Mouse (Mus musculus) testis, postnatal 10 days (tissue): ENCODE measurements at regions not wholly inside any gene's neighbourhood (a gene's known extent, or its start where the extent isn't known, plus 50 kb on each side); places are given as distances from the start of the nearest gene placed in this dataset.

Experiments
- DNase-seq: peaks from one replicate; pipeline ENCODE4 v3.0.0; 2021; ENCODE audit warnings: low spot score

DNA sequence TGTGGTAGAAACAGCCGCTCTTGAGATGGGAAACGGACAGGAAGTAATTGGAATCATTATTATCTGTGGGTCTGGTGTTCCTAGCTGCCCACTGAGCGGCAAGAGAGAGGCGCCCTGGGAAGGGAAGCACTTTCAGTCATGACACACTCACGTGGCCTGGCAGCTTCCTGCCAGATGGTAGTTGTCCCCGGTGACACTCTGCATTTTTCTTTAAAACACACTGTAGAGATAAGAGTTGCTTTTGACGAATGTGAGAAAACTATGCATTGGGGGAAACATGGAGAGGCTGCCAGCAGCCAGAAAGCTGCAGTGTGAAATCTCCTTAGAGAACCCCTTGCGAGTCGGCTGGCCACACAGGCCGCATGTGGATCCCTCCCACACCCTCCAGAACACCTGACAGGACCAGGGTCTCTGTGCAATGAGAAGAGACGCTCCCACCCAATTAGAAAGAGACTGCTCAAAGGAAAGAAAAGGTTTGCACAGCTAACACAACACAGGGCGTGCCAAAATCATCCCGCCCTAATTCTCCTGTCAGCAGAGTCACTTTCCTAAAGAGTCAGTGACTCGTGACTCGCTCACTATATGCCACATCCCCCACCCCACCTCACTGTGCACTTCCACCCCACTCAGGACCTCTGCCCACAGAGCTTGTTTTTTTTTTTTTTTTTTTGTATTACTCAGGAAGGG is 194.0 kb upstream of the Map3k1 start:
- DNase-seq = peak; percentile 47

DNA sequence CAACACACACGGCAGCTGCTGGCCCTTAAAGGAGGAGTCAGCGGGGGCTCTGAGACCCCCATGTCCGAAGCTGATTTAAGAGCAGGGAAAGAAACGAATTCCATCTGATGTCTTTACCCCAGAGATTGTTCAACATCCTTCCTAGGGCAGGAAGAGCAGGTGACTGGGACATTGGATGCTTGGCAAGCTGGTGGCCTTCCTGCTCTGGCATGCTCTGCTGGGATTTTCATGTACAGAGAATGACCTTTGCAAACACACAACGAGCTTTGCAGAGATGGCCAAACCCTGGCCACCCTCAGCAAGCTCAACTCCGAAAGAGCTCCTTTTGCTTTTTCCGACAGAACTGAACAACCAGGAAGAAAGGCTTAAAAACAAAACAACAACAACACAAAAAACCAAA is 194.7 kb upstream of the Map3k1 start:
- no peak for DNase-seq

DNA sequence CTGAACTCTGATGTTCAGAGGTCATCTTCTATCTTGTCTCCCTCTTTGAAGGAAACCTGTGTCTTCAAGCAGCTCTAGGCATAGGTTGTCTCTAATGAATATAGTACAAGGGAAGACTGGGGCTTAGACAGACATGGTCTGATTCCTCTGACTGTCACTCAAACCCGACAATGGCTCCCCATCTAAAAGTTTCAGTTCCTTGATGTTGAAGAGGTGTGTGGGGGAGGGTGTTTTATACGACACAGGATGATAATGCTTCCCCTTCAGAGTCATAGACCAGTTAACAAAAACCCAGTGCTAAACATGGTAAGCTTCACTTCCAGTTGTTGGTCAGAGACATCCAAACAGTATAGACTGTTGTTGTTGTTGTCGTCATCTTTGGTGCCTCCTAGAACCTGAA is 195.3 kb upstream of the Map3k1 start:
- DNase-seq = no peak

DNA sequence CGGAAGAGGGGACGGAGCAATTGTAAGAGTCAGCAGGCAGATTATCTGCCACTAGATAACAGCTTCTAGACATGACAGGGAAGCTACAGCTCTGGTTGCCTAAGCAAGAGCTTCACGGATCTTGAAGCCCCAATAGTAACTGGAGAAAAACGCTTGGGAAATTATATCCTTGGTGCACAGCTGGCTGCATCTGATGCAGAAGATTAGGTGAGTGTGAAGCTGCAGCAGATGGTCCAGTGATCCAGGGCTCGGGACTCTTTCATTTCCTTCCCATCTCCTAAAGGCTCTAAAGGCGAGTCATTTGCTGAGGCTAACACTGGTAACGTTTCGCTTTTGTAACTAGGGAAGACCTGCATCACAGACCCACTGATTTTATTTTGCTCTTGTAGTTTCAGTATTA is 196.6 kb upstream of the Map3k1 start:
- no peak for DNase-seq

DNA sequence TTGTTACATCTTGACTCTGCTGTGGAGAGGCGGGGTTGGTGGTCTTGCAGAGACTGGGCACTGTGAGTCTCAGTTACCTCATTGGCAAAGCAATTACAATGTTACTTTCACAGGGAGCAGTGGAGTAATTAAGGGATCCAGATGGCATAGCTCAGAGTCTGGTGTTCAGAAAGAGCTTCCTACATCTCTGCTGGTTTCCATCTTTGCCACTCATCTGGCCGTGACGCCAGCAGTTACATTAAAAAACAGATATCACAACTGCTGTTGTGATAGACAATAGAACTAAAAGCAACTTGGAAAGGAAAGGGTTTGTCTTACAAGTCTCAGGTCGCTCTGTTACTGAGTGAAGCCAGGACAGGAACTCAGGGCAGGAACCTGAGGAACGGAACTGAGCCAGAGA is 200.0 kb upstream of the Map3k1 start:
- DNase-seq = no peak

DNA sequence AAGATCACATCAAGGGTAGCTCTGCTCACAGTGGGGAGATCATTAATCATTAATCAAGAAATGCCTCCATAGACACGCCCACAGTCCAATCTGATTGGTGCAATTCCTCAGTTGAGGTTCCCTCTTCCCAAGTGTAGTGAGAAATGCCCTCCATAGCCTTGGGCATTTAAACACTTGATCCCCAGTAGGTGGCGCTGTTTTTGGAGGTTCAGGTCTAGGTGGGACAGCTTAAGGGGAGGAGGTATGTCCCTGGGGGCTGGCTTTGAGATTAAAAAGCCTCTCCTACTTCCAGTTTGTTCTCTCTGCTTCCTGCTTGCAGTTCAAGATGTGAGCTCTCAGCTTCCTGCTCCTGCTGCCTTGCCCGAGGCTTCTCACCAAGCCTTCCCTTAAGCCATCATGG is 200.5 kb upstream of the Map3k1 start:
- no peak for DNase-seq

DNA sequence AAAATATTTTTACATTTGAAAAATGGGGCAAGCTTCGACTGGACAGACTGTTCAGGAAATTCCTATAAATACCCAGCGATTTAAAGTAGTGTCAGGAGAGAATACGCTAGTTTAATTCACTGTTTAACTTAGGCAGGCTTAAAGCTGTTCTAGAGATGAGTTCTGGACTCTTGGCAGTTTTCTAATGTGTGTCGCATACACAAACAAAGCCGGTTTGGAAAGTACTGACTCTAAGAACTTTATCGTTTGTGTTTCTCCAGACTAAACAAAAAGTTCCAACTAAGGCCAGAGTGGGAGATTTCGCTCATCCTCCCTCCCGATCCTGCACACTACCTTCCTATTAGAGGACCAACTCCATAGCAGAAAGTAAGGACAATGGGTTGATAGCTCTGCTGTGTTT is 201.7 kb upstream of the Map3k1 start:
- DNase-seq = no peak

DNA sequence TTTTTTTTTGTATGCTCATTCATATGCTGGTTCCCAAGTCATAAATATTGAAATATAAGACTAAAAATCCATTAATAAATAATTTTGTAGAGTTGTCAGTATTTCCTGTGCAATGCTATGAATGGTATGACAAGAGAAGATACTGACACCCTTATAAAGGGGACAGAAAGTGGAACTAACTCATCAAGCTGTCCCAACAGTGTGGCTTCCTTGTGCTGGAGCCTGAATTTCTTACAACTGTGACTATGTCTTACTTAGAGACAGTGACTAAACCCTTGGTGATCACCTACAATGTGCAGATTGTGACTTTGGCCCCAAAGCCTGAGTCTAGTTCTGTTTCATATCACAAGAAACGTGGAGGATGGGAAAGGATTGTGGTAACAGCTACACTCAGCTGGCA is 203.8 kb upstream of the Map3k1 start:
- DNase-seq = no peak

DNA sequence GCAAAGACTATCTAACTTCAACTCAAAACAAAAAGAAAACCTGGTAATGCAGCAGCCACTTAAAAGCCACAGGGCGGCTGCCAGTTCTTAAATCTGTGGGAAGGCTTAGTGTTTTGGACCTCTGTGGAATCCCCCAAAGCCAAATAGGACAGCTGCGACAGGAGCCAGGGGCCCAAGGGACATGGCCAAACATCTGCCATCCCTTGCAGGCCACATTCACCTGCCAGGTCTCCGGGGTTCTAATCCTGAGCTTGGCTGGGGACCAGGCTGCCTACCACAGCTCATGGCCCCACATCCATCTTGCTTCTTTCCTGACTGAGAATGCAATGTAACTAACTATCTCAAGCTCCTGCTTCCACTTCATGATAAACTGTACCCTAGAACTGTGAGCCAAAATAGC is 206.3 kb upstream of the Map3k1 start:
- DNase-seq = no peak

DNA sequence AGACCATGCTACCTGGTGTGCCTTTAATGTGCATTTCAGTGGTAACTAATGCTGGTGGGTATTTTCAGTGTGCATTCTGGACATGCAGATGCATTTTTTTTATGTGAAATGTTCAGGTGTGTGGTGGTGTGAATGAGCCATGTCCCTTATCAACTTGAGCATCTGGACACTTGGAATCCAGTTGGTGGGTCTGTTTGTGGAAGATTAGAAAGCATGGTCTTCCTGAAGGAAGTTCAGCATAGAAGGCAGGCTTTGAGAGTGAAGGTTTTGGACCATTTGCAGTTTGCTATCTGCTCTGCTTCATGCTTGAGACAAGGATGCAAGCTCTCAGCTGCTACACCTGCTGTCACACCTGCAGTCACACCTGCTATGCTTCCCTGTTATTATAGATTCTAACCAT is 207.5 kb upstream of the Map3k1 start:
- DNase-seq = peak; percentile 16

DNA sequence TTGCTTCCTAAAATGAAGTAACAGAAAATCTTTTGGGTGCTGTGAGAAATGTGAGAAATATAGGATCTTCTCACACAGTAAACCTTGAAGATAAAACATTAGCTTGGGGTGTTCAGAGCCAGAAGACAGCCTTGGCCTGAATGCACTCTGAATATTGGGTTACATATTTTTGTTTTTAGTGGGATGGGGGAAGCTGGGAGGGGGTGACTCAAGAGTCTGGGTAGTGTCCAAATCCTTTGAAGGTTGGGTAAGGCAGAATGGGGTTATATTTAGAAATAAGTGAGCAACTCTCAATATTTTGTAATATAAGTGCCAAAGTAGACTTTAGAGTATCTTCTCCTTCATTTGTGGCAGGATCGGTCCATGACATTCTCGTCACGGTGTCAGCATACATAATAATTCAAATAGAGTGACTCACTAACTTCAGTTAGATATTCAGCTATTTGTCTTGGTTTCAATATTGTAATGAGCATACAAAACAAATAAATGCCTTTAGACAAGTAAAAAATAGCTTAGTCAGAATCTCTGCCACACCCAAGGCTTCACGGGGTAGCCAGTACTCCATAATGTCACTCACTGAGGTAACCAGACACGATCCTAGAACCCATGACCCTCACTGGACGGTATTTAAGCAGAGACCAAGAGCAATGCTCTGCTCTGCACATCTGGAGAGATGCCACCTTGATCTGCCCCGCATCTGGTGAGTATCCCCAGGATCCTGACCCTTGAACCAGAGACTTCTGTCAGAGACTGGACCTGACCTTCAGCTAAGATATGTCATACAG is 209.9 kb upstream of the Map3k1 start:
- DNase-seq = peak; percentile 23

DNA sequence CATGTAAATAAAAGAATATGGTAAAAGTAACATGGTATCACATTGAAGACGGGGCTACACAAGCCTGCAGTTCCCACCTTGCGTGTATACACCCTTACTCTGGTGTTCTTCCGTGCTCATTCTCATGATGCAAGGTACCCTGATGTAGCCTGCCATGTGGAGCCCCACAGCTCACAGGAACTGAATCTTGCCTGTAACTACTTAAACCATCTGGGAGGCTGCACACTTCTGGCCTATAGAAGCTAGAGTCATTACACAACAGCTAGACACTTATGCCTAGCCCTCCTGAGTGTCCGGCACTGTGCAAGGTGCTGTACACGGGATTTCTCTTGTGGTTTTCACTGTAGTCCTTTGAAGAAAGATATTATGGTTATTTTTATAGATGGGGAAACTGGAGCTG is 210.8 kb upstream of the Map3k1 start:
- DNase-seq = peak; percentile 19

DNA sequence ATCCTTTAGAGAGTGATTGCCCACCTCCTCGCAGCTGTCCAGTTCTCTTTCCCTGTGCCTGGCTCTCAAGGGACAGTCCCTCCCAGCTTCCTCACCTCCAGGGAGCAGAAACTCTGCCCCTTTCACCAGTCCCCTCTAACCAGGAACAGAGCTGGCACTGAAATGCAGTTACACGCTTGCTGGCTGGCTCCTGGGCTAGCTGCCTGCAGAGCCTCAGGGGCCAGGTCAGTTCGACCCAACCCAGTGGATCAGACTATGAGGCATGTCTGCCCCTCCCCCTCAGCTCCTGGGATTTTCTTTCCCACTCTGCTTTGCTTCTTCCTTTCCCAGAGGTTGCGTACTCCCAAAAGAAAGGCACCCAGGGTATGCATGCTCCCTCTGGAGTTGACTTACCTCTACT is 214.4 kb upstream of the Map3k1 start:
- peak; percentile 44 for DNase-seq

DNA sequence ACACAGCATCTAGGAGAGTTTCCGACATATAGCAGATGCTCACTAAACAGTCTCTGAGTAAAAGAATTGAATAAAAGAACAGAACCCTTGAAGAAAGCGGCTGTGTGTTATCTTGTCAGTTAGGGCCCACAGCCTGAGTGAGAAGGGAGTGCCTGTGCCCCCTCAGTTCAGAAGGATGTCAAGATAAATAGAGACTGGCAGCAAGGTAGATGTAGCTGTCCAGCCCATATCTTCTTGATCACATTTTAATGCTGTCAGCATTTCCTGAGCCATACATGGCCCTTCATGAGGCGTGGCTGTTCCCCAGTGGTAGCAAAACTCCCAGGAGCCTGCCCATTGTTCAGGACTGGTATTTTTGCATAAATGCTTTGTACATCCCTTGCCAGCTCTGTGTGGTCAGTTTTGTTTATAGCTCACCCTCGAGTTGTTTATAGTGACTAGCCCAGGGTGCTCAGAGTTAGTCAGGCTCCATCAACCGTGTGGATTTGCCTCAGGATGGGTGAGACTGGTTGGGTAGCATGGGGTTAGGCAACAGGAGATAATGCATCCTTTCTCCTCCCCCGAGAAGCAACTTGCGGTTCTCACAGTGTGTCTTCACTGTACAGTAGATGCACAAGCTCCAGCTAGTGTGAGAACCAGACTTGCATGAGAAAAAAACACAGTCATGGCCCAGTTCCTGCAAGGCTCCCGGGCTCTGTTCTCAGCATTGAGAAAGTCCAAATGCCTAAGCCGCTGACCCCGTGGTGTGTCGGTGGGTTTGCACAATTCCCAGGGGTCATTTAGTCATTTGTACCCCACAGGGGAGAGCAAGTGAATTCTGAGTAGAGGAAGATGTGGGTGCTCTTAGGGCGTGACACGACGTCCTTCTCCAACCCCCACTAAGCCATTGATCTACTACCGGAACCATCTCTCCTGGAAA is 216.1 kb upstream of the Map3k1 start:
- peak; percentile 35 for DNase-seq

DNA sequence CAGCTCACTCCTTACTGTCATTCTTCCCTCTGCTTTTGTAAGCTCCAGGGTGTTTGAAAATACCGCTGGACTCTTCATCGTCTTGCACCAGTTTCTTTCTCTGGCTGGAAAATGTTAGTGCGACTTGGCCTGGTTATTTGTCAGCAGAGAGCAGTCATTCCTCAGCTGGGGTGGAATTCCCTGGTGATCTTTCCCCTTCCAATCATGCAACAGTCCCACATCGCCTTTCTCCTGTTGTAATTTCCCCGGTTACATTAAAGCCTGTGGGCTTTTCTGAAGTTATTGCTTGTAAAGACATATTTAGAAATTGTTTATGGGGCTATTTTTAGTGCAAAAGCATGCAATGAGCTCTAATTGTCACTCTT is 216.8 kb upstream of the Map3k1 start:
- DNase-seq = no peak

DNA sequence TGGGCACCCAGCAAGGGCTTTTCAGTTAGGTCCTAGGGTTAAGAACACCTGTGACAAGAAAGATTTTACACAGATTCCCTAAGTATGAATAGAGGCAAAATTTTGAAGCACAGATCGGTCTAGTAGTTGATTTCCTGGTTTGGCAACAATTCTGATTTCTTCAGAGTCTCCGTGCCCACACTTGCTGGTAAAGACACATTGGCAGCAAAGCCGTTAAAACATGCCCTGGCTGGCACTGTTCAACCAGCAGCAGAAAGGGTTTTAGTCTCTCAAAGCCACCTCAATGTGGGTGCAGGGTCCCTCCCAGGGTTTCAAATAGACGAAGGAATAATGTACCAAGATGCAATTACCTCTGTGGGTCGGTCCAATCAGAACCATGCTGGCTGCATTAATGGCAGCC is 218.9 kb upstream of the Map3k1 start:
- DNase-seq = peak; percentile 23

DNA sequence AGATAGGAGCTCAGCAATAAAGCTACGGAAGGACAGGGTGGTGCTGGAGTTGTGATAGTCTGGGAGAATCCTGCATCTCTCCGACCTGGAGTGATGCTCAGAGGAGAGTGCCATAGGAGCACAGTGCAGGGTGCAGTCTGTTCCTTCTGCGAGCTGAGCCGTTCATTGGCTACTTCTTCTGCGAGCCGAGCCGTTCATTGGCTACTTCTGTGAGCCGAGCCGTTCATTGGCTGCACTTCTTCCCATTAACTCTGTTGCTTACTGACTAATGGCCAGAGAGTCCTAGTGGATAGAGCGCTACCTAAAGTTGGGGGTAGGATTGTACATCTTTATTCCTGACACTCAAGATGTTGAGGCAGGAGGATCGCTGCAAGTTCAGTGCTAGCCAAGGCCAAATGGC is 222.3 kb upstream of the Map3k1 start:
- peak; percentile 32 for DNase-seq

DNA sequence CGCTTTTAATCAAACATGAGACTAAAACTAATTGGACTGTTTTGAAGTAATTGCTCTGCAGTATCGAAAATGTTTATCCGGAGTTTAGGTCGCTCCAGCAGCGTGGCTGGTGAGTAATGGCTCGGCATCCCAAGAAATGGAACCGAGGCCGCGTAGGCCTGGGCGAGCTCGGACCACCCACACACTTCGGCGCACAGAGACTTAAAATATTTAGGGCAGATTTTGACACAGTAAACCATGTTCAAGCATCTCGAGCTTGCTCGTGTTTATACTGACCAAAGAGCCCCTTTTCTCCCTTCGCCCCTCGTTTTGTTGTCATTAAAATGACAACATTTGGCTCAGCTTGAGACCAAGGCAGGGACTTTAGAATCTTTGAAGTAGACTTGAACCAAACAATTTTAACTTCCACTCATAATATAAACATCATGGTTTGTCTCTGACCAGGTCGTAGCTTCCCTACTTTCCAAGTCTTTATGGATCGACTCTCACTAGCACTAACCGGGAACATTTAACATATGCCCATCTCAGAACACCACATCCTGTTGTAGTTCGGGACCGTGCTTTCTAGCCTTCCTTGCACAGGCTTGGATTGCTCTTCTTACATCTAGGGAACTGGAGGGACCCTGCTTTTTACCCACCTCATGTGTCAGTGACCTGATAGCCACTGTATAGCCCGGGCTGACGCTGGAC is 223.0 kb upstream of the Map3k1 start:
- peak; percentile 38 for DNase-seq

DNA sequence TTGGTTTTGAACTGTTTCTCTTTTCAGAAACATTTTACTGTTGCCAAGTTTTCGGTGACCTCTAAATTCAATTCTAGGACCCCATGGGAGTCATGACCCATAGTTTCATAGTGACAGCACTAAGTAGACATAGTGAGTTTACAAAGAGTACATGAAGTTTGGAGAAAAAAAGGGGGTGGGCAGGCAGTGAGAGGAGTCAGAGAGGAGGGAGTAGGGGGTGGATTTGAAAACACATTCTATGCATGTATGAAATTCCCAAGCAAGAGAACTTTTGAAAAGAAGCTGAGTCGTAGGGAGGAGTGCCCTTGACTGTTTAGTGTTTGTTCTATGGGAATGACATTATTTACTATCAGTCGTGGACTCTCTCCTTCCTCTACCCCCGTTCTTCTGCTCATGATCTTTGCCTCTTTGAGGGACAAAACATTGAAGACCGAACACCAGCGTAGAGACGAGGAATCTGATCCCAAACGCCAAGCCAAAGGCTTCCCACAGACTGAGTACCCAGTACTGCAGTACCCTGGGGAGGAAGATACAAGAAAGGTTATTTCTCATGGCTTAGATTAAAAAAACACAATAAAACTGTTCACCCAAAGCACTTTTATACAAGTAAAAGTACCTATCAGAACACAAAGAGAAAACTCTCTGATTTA is 229.1 kb upstream of the Map3k1 start:
- DNase-seq = peak; percentile 5

DNA sequence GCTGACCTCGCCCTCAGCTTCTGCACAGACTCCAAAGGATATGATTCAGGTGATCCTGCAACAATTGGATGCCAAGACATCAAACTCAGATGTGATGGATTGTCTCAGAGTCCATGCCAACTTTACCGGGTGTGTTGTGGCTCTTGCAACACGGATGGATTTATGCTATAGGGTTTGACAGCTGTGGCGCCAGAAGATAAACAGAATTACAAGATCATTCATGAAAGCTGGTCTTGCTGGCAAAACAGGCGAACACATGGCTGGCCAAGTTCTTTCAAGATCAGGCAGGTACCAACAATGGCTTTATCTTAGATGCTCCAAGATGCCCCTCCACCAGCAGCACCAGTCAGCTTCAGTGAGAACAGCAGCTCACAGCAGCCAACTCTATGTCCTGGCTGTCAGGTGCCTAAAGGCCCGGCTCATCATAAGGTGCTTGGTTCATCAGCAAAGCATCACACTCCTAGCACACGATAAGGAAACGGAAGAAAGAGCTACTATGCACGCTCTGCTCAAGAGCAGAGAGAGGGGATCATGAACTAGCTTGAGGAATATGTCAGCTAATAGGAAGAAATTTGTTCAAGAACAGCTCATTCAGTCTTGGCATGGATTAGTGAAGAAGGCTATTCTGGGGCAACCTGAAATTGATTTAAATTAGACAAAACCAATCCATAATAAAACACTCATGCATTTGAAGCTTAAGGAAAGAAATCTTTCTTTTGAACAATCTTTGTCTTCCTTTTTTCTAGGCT is 229.9 kb upstream of the Map3k1 start:
- DNase-seq = peak; percentile 26
